Mouse (Mus musculus): ENCODE data around the gene Epor. TPM values are rescaled to one million over a fixed set of nuclear protein-coding genes. Genes with fewer than 3 reads are reported as not detected.
A peak's percentile ranks its signal among the peaks of the same experiment; 100 is the strongest.

Gene Epor
- polyA plus RNA-seq, 1 experiment = 2.1 TPM

- no peak for TF ChIP-seq CTCF (IDR thresholded peaks at IDR 0.05; ENCODE audit: borderline replicate concordance, extremely low read depth, insufficient read depth, insufficient read length)
- no peak for TF ChIP-seq POLR2A (IDR thresholded peaks at IDR 0.05; ENCODE audit: borderline replicate concordance, extremely low read depth, insufficient read depth, insufficient read length, poor library complexity, severe bottlenecking)
- no peak for DNase-seq (ENCODE audit: low read depth)
Observed at GRCm38 (mm10) chr9:21923490-21924098, 39.7 kb downstream of the Epor start.

- TF ChIP-seq CTCF (IDR thresholded peaks at IDR 0.05; ENCODE audit: borderline replicate concordance, extremely low read depth, insufficient read depth, insufficient read length) (no peak), POLR2A (IDR thresholded peaks at IDR 0.05; ENCODE audit: borderline replicate concordance, extremely low read depth, insufficient read depth, insufficient read length, poor library complexity, severe bottlenecking) (no peak)
- DNase-seq (ENCODE audit: low read depth) = no peak
Observed at GRCm38 (mm10) chr9:21923036-21923435, 40.3 kb downstream of the Epor start.

- DNase-seq (ENCODE audit: low read depth) = no peak
- TF ChIP-seq POLR2A (IDR thresholded peaks at IDR 0.05; ENCODE audit: borderline replicate concordance, extremely low read depth, insufficient read depth, insufficient read length, poor library complexity, severe bottlenecking) (no peak), CTCF (IDR thresholded peaks at IDR 0.05; ENCODE audit: borderline replicate concordance, extremely low read depth, insufficient read depth, insufficient read length) (no peak)
Observed at GRCm38 (mm10) chr9:21918692-21919384, 44.5 kb downstream of the Epor start.

- TF ChIP-seq POLR2A (IDR thresholded peaks at IDR 0.05; ENCODE audit: borderline replicate concordance, extremely low read depth, insufficient read depth, insufficient read length, poor library complexity, severe bottlenecking) = peak; percentile 54; the same call in 1 of the 2 replicates
- no peak for TF ChIP-seq CTCF (IDR thresholded peaks at IDR 0.05; ENCODE audit: borderline replicate concordance, extremely low read depth, insufficient read depth, insufficient read length)
- peak; percentile 98 for DNase-seq (ENCODE audit: low read depth)
Observed at GRCm38 (mm10) chr9:21918035-21918592, 45.2 kb downstream of the Epor start, which contains the start of gene Rab3d. Gene Rab3d (minus strand): TSS chr9:21918192.

GRCm38 (mm10) chr9:21917493-21918034 is 45.7 kb downstream of the Epor start:
- TF ChIP-seq POLR2A (IDR thresholded peaks at IDR 0.05; ENCODE audit: borderline replicate concordance, extremely low read depth, insufficient read depth, insufficient read length, poor library complexity, severe bottlenecking) (no peak), CTCF (IDR thresholded peaks at IDR 0.05; ENCODE audit: borderline replicate concordance, extremely low read depth, insufficient read depth, insufficient read length) (no peak)
- peak; percentile 79 for DNase-seq (ENCODE audit: low read depth)

- no peak for DNase-seq (ENCODE audit: low read depth)
- TF ChIP-seq CTCF (IDR thresholded peaks at IDR 0.05; ENCODE audit: borderline replicate concordance, extremely low read depth, insufficient read depth, insufficient read length) = no peak
- TF ChIP-seq POLR2A (IDR thresholded peaks at IDR 0.05; ENCODE audit: borderline replicate concordance, extremely low read depth, insufficient read depth, insufficient read length, poor library complexity, severe bottlenecking) = no peak
Observed at GRCm38 (mm10) chr9:21916851-21917492, 46.3 kb downstream of the Epor start.

GRCm38 (mm10) chr9:21909474-21910223 is 53.7 kb downstream of the Epor start:
- no peak for DNase-seq (ENCODE audit: low read depth)
- TF ChIP-seq CTCF (IDR thresholded peaks at IDR 0.05; ENCODE audit: borderline replicate concordance, extremely low read depth, insufficient read depth, insufficient read length) = no peak
- no peak for TF ChIP-seq POLR2A (IDR thresholded peaks at IDR 0.05; ENCODE audit: borderline replicate concordance, extremely low read depth, insufficient read depth, insufficient read length, poor library complexity, severe bottlenecking)

Other genes with a start within 250 kb of the Epor start
- gene Ldlr, start 240.0 kb downstream of the Epor start, polyA plus RNA-seq (2012; rRNA removed) = 21.3 and 21.4 TPM in 2 replicates
- 19.6 and 34.1 TPM in 2 replicates for gene Spc24, start 203.2 kb downstream of the Epor start, polyA plus RNA-seq (2012; rRNA removed)
- 5.9 and 10.8 TPM in 2 replicates for gene Kank2, start 164.8 kb downstream of the Epor start, polyA plus RNA-seq (2012; rRNA removed)
- gene Angptl8, start 128.0 kb downstream of the Epor start, polyA plus RNA-seq (2012; rRNA removed) = not detected in 2 replicates
- gene Dock6, start 110.9 kb downstream of the Epor start, polyA plus RNA-seq (2012; rRNA removed) = 53.6 and 59.4 TPM in 2 replicates
- gene Rab3d, start 45.3 kb downstream of the Epor start, polyA plus RNA-seq (2012; rRNA removed) = 23.3 and 34.1 TPM in 2 replicates
- gene Ccdc159, start 36.0 kb downstream of the Epor start, polyA plus RNA-seq (2012; rRNA removed) = 15.7 and 16.1 TPM in 2 replicates
- gene Tmem205, start 36.0 kb downstream of the Epor start, polyA plus RNA-seq (2012; rRNA removed) = 28.6 and 46.8 TPM in 2 replicates
- 179 and 182 TPM in 2 replicates for gene Plppr2, start 26.5 kb downstream of the Epor start, polyA plus RNA-seq (2012; rRNA removed)
- 7.3 and 8.7 TPM in 2 replicates for gene Swsap1, start 7.8 kb downstream of the Epor start, polyA plus RNA-seq (2012; rRNA removed)
- gene Rgl3, start 25.9 kb upstream of the Epor start, polyA plus RNA-seq (2012; rRNA removed) = 1.8 and 2.3 TPM in 2 replicates
- gene Ccdc151, start 39.1 kb upstream of the Epor start, polyA plus RNA-seq (2012; rRNA removed) = 5.2 and 6.7 TPM in 2 replicates
- 121 and 126 TPM in 2 replicates for gene Prkcsh, start 39.3 kb upstream of the Epor start, polyA plus RNA-seq (2012; rRNA removed)
- 203 and 265 TPM in 2 replicates for gene Elavl3, start 88.5 kb upstream of the Epor start, polyA plus RNA-seq (2012; rRNA removed)
- not detected in 2 replicates for gene Gm49318, start 107.8 kb upstream of the Epor start, polyA plus RNA-seq (2012; rRNA removed)
- gene Zfp653, start 107.9 kb upstream of the Epor start, polyA plus RNA-seq (2012; rRNA removed) = 49.1 and 62.1 TPM in 2 replicates
- 51.3 and 57.7 TPM in 2 replicates for gene Ecsit, start 121.9 kb upstream of the Epor start, polyA plus RNA-seq (2012; rRNA removed)
- gene Cnn1, start 135.7 kb upstream of the Epor start, polyA plus RNA-seq (2012; rRNA removed) = 0.35 and 0.55 TPM in 2 replicates
- 138 and 193 TPM in 2 replicates for gene Elof1, start 153.7 kb upstream of the Epor start, polyA plus RNA-seq (2012; rRNA removed)
- gene Acp5, start 172.2 kb upstream of the Epor start, polyA plus RNA-seq (2012; rRNA removed) = 1.2 and 1.4 TPM in 2 replicates
- gene Pigyl, start 193.3 kb upstream of the Epor start, polyA plus RNA-seq (2012; rRNA removed) = 62.4 and 82.8 TPM in 2 replicates
- gene Zfp872, start 224.6 kb upstream of the Epor start, polyA plus RNA-seq (2012; rRNA removed) = 0.03 and 0.15 TPM in 2 replicates

Measured in brain, embryonic 14.5 days (tissue).